Mouse (Mus musculus): Measurements from ENCODE around the gene Wap. TPM values are rescaled to one million over a fixed set of nuclear protein-coding genes. Genes with fewer than 3 reads are reported as not detected.

Gene Wap
- total and polyA plus RNA-seq, 2 experiments from 2014 or later, result not detected

GRCm38 (mm10) chr11:6594845-6595244 is 43.6 kb downstream of the Wap start:
- 77% methylated on average over 6 of the region's 6 CpGs for WGBS
- no peak overlapping the region for H3K9ac ChIP-seq (replicated peaks; ENCODE audit: low read length)
- H3K27me3 ChIP-seq (ENCODE audit: insufficient read depth, low read length), result no peaks in the 10 kb centered on the region
- H3K4me3 ChIP-seq (ENCODE audit: low read length), result no peak overlapping the region
- no peak overlapping the region for H3K4me2 ChIP-seq (ENCODE audit: low read depth, low read length)
- 0 out of 2 replicates have a peak overlapping the region, but pooled peaks have one; percentile 1 for H3K27ac ChIP-seq
- DNase-seq (ENCODE audit: low spot score) (no peak), ATAC-seq (no peak)
- no peaks in the 10 kb centered on the region for H3K9me3 ChIP-seq (ENCODE audit: low read length)
- peaks cover 42% of the 10 kb centered on the region; the same call in 1 of the 2 replicates for H3K36me3 ChIP-seq (ENCODE audit: insufficient read depth, low read length)
- TF ChIP-seq CTCF (IDR thresholded peaks at IDR 0.05; ENCODE audit: low read depth), result no peak
- H3K4me1 ChIP-seq (ENCODE audit: insufficient read depth, low read length), result peaks cover 12% of the 10 kb centered on the region

DNA sequence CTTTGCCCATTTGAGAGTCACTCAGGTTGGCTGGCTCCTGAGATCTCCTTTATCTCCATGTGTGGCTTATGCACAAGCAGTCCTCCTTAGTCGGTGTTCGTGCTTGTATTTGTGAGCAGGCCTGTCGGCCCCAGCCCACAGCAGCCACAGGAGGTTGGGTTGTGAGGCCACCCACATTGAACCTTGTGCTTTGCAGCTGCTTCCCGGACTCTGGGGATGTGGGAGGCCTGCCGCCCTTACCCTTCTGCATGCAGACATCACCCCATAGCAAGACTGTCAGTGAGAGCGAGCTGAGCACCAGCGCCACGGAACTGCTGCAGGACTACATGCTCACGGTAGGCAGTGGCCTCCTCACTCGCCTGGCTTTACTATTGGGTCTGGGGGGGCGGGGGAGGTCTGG is 45.0 kb downstream of the Wap start:
- no peak overlapping the region for H3K9ac ChIP-seq (replicated peaks; ENCODE audit: low read length)
- no peak overlapping the region for H3K4me2 ChIP-seq (ENCODE audit: low read depth, low read length)
- peak overlapping the region; percentile 1; the same call in 1 of the 2 replicates for H3K27ac ChIP-seq
- ATAC-seq, result no peak
- H3K36me3 ChIP-seq (ENCODE audit: insufficient read depth, low read length), result peaks cover 49% of the 10 kb centered on the region; the same call in 1 of the 2 replicates
- no peak for TF ChIP-seq CTCF (IDR thresholded peaks at IDR 0.05; ENCODE audit: low read depth)
- no peak for DNase-seq (ENCODE audit: low spot score)
- no peak overlapping the region for H3K4me3 ChIP-seq (ENCODE audit: low read length)
- no peaks in the 10 kb centered on the region for H3K4me1 ChIP-seq (ENCODE audit: insufficient read depth, low read length)
- 65% methylated on average over 11 of the region's 11 CpGs for WGBS
- H3K27me3 ChIP-seq (ENCODE audit: insufficient read depth, low read length), result no peaks in the 10 kb centered on the region
- no peaks in the 10 kb centered on the region for H3K9me3 ChIP-seq (ENCODE audit: low read length)

DNA sequence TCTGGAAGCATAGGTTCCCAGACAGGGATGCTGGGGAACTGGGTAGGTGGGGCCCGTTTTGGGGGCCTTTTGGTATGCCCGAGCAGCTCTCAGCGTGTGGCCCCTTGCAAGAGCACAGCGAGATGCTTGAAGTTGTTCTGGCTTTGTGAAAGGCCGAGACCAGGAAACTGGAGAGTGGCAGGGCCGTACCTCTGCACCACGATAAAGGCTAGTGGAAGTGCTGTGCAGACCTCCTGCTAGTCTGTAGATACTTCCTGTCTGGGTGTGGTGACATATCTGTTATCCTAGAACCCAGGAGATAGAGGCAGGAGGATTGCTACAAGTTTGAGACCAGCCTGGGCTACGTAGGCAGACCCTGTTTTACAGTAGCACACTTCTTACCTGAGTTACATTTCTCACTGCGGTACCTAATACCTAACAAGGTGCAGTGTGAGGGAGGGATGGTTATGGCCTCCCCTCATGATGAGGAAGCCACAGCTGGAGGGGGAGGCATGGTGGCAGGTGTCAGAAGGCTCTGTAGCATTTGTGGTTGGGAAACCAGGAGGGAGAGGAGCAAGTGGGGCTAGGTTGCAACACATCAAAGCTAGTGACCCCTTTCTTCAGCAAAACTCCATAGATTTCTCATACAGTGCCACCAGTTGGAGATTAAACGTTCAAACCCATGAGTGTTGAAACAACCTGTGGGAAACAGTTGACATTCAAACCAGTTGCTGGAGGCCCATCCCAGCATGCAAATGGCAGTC is 47.3 kb downstream of the Wap start:
- peaks cover 40% of the 10 kb centered on the region; the same call in 1 of the 2 replicates for H3K36me3 ChIP-seq (ENCODE audit: insufficient read depth, low read length)
- no peaks in the 10 kb centered on the region for H3K9me3 ChIP-seq (ENCODE audit: low read length)
- no peak overlapping the region for H3K27ac ChIP-seq
- H3K9ac ChIP-seq (replicated peaks; ENCODE audit: low read length), result no peak overlapping the region
- no peaks in the 10 kb centered on the region for H3K27me3 ChIP-seq (ENCODE audit: insufficient read depth, low read length)
- TF ChIP-seq CTCF (IDR thresholded peaks at IDR 0.05; ENCODE audit: low read depth), result no peak
- no peak for DNase-seq (ENCODE audit: low spot score)
- no peak for ATAC-seq
- no peak overlapping the region for H3K4me3 ChIP-seq (ENCODE audit: low read length)
- WGBS, result 72% methylated on average over 10 of the region's 10 CpGs
- H3K4me2 ChIP-seq (ENCODE audit: low read depth, low read length), result no peak overlapping the region
- H3K4me1 ChIP-seq (ENCODE audit: insufficient read depth, low read length), result no peaks in the 10 kb centered on the region

GRCm38 (mm10) chr11:6589838-6590237 is 48.6 kb downstream of the Wap start:
- WGBS, result 89% methylated on average over 7 of the region's 7 CpGs
- H3K9me3 ChIP-seq (ENCODE audit: low read length), result no peaks in the 10 kb centered on the region
- no peak overlapping the region for H3K4me2 ChIP-seq (ENCODE audit: low read depth, low read length)
- H3K36me3 ChIP-seq (ENCODE audit: insufficient read depth, low read length), result peaks cover 44% of the 10 kb centered on the region; the same call in 1 of the 2 replicates
- no peak overlapping the region for H3K9ac ChIP-seq (replicated peaks; ENCODE audit: low read length)
- no peaks in the 10 kb centered on the region for H3K27me3 ChIP-seq (ENCODE audit: insufficient read depth, low read length)
- ATAC-seq, result no peak
- no peak for DNase-seq (ENCODE audit: low spot score)
- H3K27ac ChIP-seq, result no peak overlapping the region
- no peak overlapping the region for H3K4me3 ChIP-seq (ENCODE audit: low read length)
- H3K4me1 ChIP-seq (ENCODE audit: insufficient read depth, low read length), result no peaks in the 10 kb centered on the region
- no peak for TF ChIP-seq CTCF (IDR thresholded peaks at IDR 0.05; ENCODE audit: low read depth)

DNA sequence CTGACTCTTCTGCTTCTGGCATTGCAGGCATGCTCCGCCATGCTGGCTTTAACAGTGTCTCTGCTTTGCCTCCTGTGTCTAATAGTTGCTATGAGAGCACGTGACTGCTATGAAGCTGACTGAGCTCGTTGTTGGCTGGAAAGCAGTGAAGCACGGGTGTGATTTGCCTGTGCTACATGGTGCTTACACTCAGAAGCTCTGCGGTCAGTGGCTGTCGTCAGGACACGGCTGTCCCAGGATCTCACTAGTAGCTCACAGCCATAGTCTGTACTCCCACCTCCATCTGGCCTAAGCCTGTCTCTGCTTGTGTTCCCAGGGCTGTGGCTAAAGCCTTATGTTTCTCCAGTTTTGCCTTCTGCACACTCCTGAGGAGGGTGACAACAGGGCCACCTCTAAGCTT is 50.1 kb downstream of the Wap start:
- Histone ChIP-seq H3K9ac (replicated peaks; ENCODE audit: low read length) (no peak overlapping the region), H3K27ac (no peak overlapping the region), H3K4me3 (ENCODE audit: low read length) (no peak overlapping the region), H3K4me2 (ENCODE audit: low read depth, low read length) (no peak overlapping the region), H3K9me3 (ENCODE audit: low read length) (no peaks in the 10 kb centered on the region), H3K4me1 (ENCODE audit: insufficient read depth, low read length) (no peaks in the 10 kb centered on the region), H3K36me3 (ENCODE audit: insufficient read depth, low read length) (peaks cover 34% of the 10 kb centered on the region; the same call in 1 of the 2 replicates), H3K27me3 (ENCODE audit: insufficient read depth, low read length) (no peaks in the 10 kb centered on the region)
- TF ChIP-seq CTCF (IDR thresholded peaks at IDR 0.05; ENCODE audit: low read depth), result no peak
- DNase-seq (ENCODE audit: low spot score) (no peak), ATAC-seq (no peak)
- WGBS, result 91% methylated on average over 7 of the region's 7 CpGs

GRCm38 (mm10) chr11:6587249-6587940 is 51.0 kb downstream of the Wap start:
- H3K4me2 ChIP-seq (ENCODE audit: low read depth, low read length), result no peak overlapping the region
- H3K4me1 ChIP-seq (ENCODE audit: insufficient read depth, low read length), result no peaks in the 10 kb centered on the region
- ATAC-seq, result peak; percentile 31; the same call in 1 of the 2 replicates
- no peak for TF ChIP-seq CTCF (IDR thresholded peaks at IDR 0.05; ENCODE audit: low read depth)
- H3K27me3 ChIP-seq (ENCODE audit: insufficient read depth, low read length), result no peaks in the 10 kb centered on the region
- H3K9me3 ChIP-seq (ENCODE audit: low read length), result no peaks in the 10 kb centered on the region
- H3K4me3 ChIP-seq (ENCODE audit: low read length), result no peak overlapping the region
- H3K36me3 ChIP-seq (ENCODE audit: insufficient read depth, low read length), result peaks cover 25% of the 10 kb centered on the region; the same call in 1 of the 2 replicates
- H3K9ac ChIP-seq (replicated peaks; ENCODE audit: low read length), result no peak overlapping the region
- H3K27ac ChIP-seq, result peak overlapping the region; percentile 54; the same call in 1 of the 2 replicates
- 88% methylated on average over 7 of the region's 7 CpGs for WGBS
- no peak for DNase-seq (ENCODE audit: low spot score)

Data from hindbrain, postnatal 0 days (tissue).